Mouse (Mus musculus) ES-Bruce4 (cell line): ENCODE results near the gene Polr3b.

Experiments used
- CTCF ChIP-seq: IDR thresholded peaks from one replicate; pipeline ENCODE4 v1.8.1; 2011; ENCODE audit warnings: low read depth, low read length
- POLR2A ChIP-seq: IDR thresholded peaks from one replicate; pipeline ENCODE4 v1.8.1; 2011; ENCODE audit warnings: low read length; ENCODE audit not compliant: insufficient read depth

GRCm38 (mm10) chr10:84584451-84585293, 37.4 kb upstream of the Polr3b start:
- TF ChIP-seq CTCF (no peak), POLR2A (no peak)
